Mouse (Mus musculus) forebrain, embryonic 15.5 days (tissue): ENCODE data around the gene Eml3. TPM values are rescaled to one million over a fixed set of nuclear protein-coding genes. Genes with fewer than 3 reads are reported as not detected.
A peak's percentile ranks its signal among the peaks of the same experiment; 100 is the strongest.

Experiments
- ATAC-seq: fragments of 200-750 bp; cut with Nextera tagmentation; replicated peaks from 2 replicates; pipeline ENCODE4 v1.8.0; 2017; ENCODE audit warnings: mild to moderate bottlenecking, moderate TSS enrichment, moderate library complexity
- H3K27ac ChIP-seq: fragments of 300-500 bp; sonication (generic); replicated peaks from 2 replicates; pipeline ENCODE4 v1.5.1; 2015; ENCODE audit warnings: mild to moderate bottlenecking, inconsistent platforms
- H3K27me3 ChIP-seq: fragments of 300-500 bp; sonication (generic); 2 replicates; pipeline ENCODE4 v1.6.1; 2015; ENCODE audit warnings: inconsistent platforms
- H3K36me3 ChIP-seq: fragments of 300-500 bp; sonication (generic); 2 replicates; pipeline ENCODE4 v1.6.1; 2015; ENCODE audit warnings: mild to moderate bottlenecking, inconsistent platforms
- H3K4me1 ChIP-seq: fragments of 300-500 bp; sonication (generic); 2 replicates; pipeline ENCODE4 v1.6.1; 2015; ENCODE audit warnings: inconsistent platforms
- H3K4me2 ChIP-seq: fragments of 300-500 bp; sonication (generic); replicated peaks from 2 replicates; pipeline ENCODE4 v1.6.1; 2015; ENCODE audit warnings: mild to moderate bottlenecking, inconsistent platforms
- H3K4me3 ChIP-seq: fragments of 300-500 bp; sonication (generic); 2 replicates; pipeline ENCODE4 v1.5.1; 2015; ENCODE audit warnings: mild to moderate bottlenecking, inconsistent platforms
- H3K9ac ChIP-seq: fragments of 300-500 bp; sonication (generic); replicated peaks from 2 replicates; pipeline ENCODE4 v1.6.1; 2015; ENCODE audit warnings: mild to moderate bottlenecking, inconsistent platforms
- H3K9me3 ChIP-seq: fragments of 300-500 bp; sonication (generic); 2 replicates; pipeline ENCODE4 v1.6.1; 2016; ENCODE audit warnings: inconsistent platforms
- WGBS: fragments of 180-500 bp; shearing (Covaris S2); methylation state at CpG from one replicate; pipeline ENCODE4 v1.1.7; 2015; ENCODE audit warnings: mixed read lengths; 5-methylcytosine and 5-hydroxymethylcytosine counted together
- polyA plus RNA-seq: library from polyadenylated mRNA; unstranded; fragments of >200 nt; fragmentation: Nextera tagmentation; extraction: Ambion mirVana; gene quantifications from 2 replicates; pipeline ENCODE4 v1.2.1, GENCODE M21; 2015

Gene Eml3
- polyA plus RNA-seq, 1 experiment from 2014 or later = 11.7 TPM

GRCm38 (mm10) chr19:8920836-8921291 lies 8.5 kb upstream of the Eml3 start:
- no peak; the same call in 1 of the 2 replicates for ATAC-seq
- WGBS = under 1% methylated on average over 6 of the region's 6 CpGs
- peak overlapping the region; percentile 85 for H3K27ac ChIP-seq

GRCm38 (mm10) chr19:8921741-8922140 lies 7.6 kb upstream of the Eml3 start:
- WGBS = 84% methylated on average over 9 of the region's 9 CpGs

More at GRCm38 (mm10) chr19:8920836-8921291, 8.5 kb upstream of the Eml3 start:
- Histone ChIP-seq H3K9ac (peak overlapping the region; percentile 81), H3K4me3 (peak overlapping the region; percentile 74), H3K9me3 (no peaks in the 10 kb centered on the region), H3K4me2 (peak overlapping the region; percentile 68), H3K36me3 (peaks cover 19% of the 10 kb centered on the region), H3K27me3 (no peaks in the 10 kb centered on the region), H3K4me1 (peaks cover 18% of the 10 kb centered on the region)

GRCm38 (mm10) chr19:8926766-8927165 lies 2.6 kb upstream of the Eml3 start:
- H3K4me1 ChIP-seq = peaks cover 18% of the 10 kb centered on the region
- ATAC-seq = no peak
- H3K27me3 ChIP-seq = no peaks in the 10 kb centered on the region
- no peak overlapping the region for H3K27ac ChIP-seq
- no peak overlapping the region for H3K4me2 ChIP-seq
- no peaks in the 10 kb centered on the region for H3K9me3 ChIP-seq
- 91% methylated on average over 2 of the region's 2 CpGs for WGBS
- H3K4me3 ChIP-seq = no peak overlapping the region
- no peak overlapping the region for H3K9ac ChIP-seq
- peaks cover 28% of the 10 kb centered on the region for H3K36me3 ChIP-seq

More at GRCm38 (mm10) chr19:8921741-8922140, 7.6 kb upstream of the Eml3 start:
- peaks cover 21% of the 10 kb centered on the region for H3K36me3 ChIP-seq
- no peak overlapping the region for H3K27ac ChIP-seq
- no peak for ATAC-seq
- 0 out of 2 replicates have a peak overlapping the region, but pooled peaks have one; percentile 8 for H3K4me2 ChIP-seq
- H3K9me3 ChIP-seq = no peaks in the 10 kb centered on the region
- no peaks in the 10 kb centered on the region for H3K27me3 ChIP-seq
- peaks cover 18% of the 10 kb centered on the region for H3K4me1 ChIP-seq
- peak overlapping the region; percentile 74 for H3K4me3 ChIP-seq
- no peak overlapping the region for H3K9ac ChIP-seq

GRCm38 (mm10) chr19:8927891-8928525 lies 1.3 kb upstream of the Eml3 start:
- peaks cover 16% of the 10 kb centered on the region for H3K4me1 ChIP-seq
- H3K9ac ChIP-seq = no peak overlapping the region
- H3K27me3 ChIP-seq = no peaks in the 10 kb centered on the region
- H3K9me3 ChIP-seq = no peaks in the 10 kb centered on the region
- H3K4me2 ChIP-seq = no peak overlapping the region
- no peak overlapping the region for H3K27ac ChIP-seq
- peaks cover 28% of the 10 kb centered on the region for H3K36me3 ChIP-seq
- H3K4me3 ChIP-seq = no peak overlapping the region
- WGBS = 92% methylated on average over 12 of the region's 12 CpGs
- ATAC-seq = no peak

- H3K4me2 ChIP-seq = peak overlapping the region; percentile 67
- peak overlapping the region; percentile 50 for H3K4me3 ChIP-seq
- peaks cover 28% of the 10 kb centered on the region for H3K36me3 ChIP-seq
- H3K9ac ChIP-seq = peak overlapping the region; percentile 59
- no peaks in the 10 kb centered on the region for H3K9me3 ChIP-seq
- H3K27me3 ChIP-seq = no peaks in the 10 kb centered on the region
- peak; percentile 33; the same call in 1 of the 2 replicates for ATAC-seq
- peaks cover 16% of the 10 kb centered on the region for H3K4me1 ChIP-seq
- 11% methylated on average over 16 of the region's 16 CpGs for WGBS
- 0 out of 2 replicates have a peak overlapping the region, but pooled peaks have one; percentile 12 for H3K27ac ChIP-seq
Measured at GRCm38 (mm10) chr19:8928689-8929223, 596 bp upstream of the Eml3 start.

- ATAC-seq = peak; percentile 14; the same call in 1 of the 2 replicates
- WGBS = 17% methylated on average over 11 of the region's 11 CpGs
- Histone ChIP-seq H3K36me3 (peaks cover 25% of the 10 kb centered on the region), H3K4me3 (peak overlapping the region; percentile 50), H3K27ac (no peak overlapping the region), H3K4me1 (peaks cover 16% of the 10 kb centered on the region), H3K27me3 (no peaks in the 10 kb centered on the region), H3K9me3 (no peaks in the 10 kb centered on the region), H3K9ac (peak overlapping the region; percentile 59), H3K4me2 (peak overlapping the region; percentile 67)
Measured at GRCm38 (mm10) chr19:8930117-8930516, 765 bp downstream of the Eml3 start.

GRCm38 (mm10) chr19:8930771-8931170 lies 1.4 kb downstream of the Eml3 start:
- no peaks in the 10 kb centered on the region for H3K9me3 ChIP-seq
- no peak overlapping the region for H3K9ac ChIP-seq
- 79% methylated on average over 7 of the region's 7 CpGs for WGBS
- H3K4me3 ChIP-seq = no peak overlapping the region
- no peak overlapping the region for H3K4me2 ChIP-seq
- H3K36me3 ChIP-seq = peaks cover 21% of the 10 kb centered on the region
- no peaks in the 10 kb centered on the region for H3K27me3 ChIP-seq
- peaks cover 16% of the 10 kb centered on the region for H3K4me1 ChIP-seq
- no peak overlapping the region for H3K27ac ChIP-seq
- ATAC-seq = no peak

- Histone ChIP-seq H3K4me1 (peaks cover 12% of the 10 kb centered on the region), H3K27ac (no peak overlapping the region), H3K9me3 (no peaks in the 10 kb centered on the region), H3K4me3 (no peak overlapping the region), H3K9ac (no peak overlapping the region), H3K36me3 (no peaks in the 10 kb centered on the region), H3K4me2 (no peak overlapping the region), H3K27me3 (no peaks in the 10 kb centered on the region)
- ATAC-seq = no peak
- 84% methylated on average over 2 of the region's 2 CpGs for WGBS
Measured at GRCm38 (mm10) chr19:8936736-8937135, 7.4 kb downstream of the Eml3 start.

GRCm38 (mm10) chr19:8940526-8941133 lies 11.3 kb downstream of the Eml3 start:
- Histone ChIP-seq H3K27ac (peak overlapping the region; percentile 95), H3K4me1 (peaks cover 40% of the 10 kb centered on the region), H3K9ac (no peak overlapping the region), H3K27me3 (no peaks in the 10 kb centered on the region), H3K36me3 (peaks cover 10% of the 10 kb centered on the region), H3K4me3 (peak overlapping the region; percentile 100; the same call in 1 of the 2 replicates), H3K4me2 (peak overlapping the region; percentile 68), H3K9me3 (no peaks in the 10 kb centered on the region)
- WGBS = 81% methylated on average over 15 of the region's 15 CpGs
- ATAC-seq = no peak

GRCm38 (mm10) chr19:8941136-8941514 lies 11.8 kb downstream of the Eml3 start:
- Histone ChIP-seq H3K27ac (peak overlapping the region; percentile 95), H3K4me1 (peaks cover 40% of the 10 kb centered on the region), H3K4me3 (peak overlapping the region; percentile 100), H3K27me3 (no peaks in the 10 kb centered on the region), H3K4me2 (peak overlapping the region; percentile 68), H3K9ac (peak overlapping the region; percentile 99), H3K36me3 (peaks cover 15% of the 10 kb centered on the region), H3K9me3 (no peaks in the 10 kb centered on the region)
- ATAC-seq = peak; percentile 18; the same call in 1 of the 2 replicates
- 34% methylated on average over 10 of the region's 10 CpGs for WGBS

GRCm38 (mm10) chr19:8941515-8942217 lies 12.3 kb downstream of the Eml3 start, which contains the start of gene Mta2:
Gene Mta2, plus strand, starts transcription at chr19:8941875.
- H3K4me2 ChIP-seq = peak within 1 kb of the TSS; percentile 68
- peaks cover 20% of the 10 kb centered on the region for H3K36me3 ChIP-seq
- H3K4me3 ChIP-seq = peak within 1 kb of the TSS; percentile 100
- H3K9me3 ChIP-seq = no peaks in the 10 kb centered on the region
- peak; percentile 95 for ATAC-seq
- H3K9ac ChIP-seq = peak within 1 kb of the TSS; percentile 99
- under 1% methylated on average over 64 of the region's 64 CpGs for WGBS
- no peaks in the 10 kb centered on the region for H3K27me3 ChIP-seq
- peak within 1 kb of the TSS; percentile 95 for H3K27ac ChIP-seq
- peaks cover 40% of the 10 kb centered on the region for H3K4me1 ChIP-seq
